Comparison of ENCODE assay signal across 8 mouse cellular contexts in the genomic region with DNA sequence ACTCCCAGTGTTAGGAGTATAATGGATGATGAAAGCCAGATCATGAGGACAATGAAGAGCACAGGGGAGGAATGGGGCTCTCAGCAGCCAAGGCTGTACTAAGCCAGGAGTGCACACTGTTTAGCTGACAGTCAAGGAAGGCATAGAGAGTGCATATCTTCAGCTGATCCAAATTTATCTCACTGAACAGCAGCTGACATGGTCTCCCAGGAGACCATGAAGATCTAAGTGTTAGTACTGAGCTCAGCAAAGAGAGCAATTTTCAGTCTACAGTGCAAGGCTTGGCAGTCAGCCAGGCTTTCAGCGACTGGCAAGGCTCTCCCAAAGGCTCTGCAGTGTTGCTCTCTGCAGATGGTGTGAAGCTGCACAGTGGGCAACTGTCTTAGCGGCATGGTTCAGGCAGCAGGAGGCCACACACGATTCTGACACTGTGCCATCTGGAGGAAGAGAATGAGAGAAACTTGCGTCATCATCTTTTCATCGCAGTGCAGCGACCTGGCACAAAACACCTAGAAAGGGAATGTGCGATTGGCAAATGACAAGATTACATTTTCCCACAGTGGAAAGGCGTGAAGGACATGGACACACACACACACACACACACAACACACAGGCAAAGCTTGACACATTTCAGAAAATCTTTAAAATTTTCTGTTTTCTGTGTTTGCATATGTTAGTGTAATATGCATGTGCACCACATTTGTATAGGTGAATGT.
DNase-seq lines count a peak whose midpoint lies in the region; ATAC-seq lines count a peak whose summit lies in the region.

No protein-coding gene starts in this region.

- peak overlapping the region; percentile 25; the same call in 1 of the 2 replicates for H3K4me2 ChIP-seq in hindbrain, embryonic 13.5 days
- H3K4me2 ChIP-seq in midbrain, embryonic 13.5 days (replicated peaks) = no peak overlapping the region
- H3K4me2 ChIP-seq in stomach, embryonic 16.5 days (ENCODE audit: low read depth, low read length) = no peak overlapping the region

- no peaks in the 10 kb centered on the region for H3K36me3 ChIP-seq in hindbrain, embryonic 13.5 days
- no peaks in the 10 kb centered on the region for H3K36me3 ChIP-seq in midbrain, embryonic 13.5 days
- peaks cover 3% of the 10 kb centered on the region; the same call in 1 of the 2 replicates for H3K36me3 ChIP-seq in stomach, embryonic 16.5 days (ENCODE audit: control insufficient read depth, insufficient read depth, low read length)

- H3K4me1 ChIP-seq in hindbrain, embryonic 13.5 days (replicated peaks) = peaks cover 18% of the 10 kb centered on the region
- peaks cover 14% of the 10 kb centered on the region for H3K4me1 ChIP-seq in midbrain, embryonic 13.5 days (replicated peaks)
- H3K4me1 ChIP-seq in stomach, embryonic 16.5 days (ENCODE audit: control insufficient read depth, insufficient read depth, low read length) = no peaks in the 10 kb centered on the region

- WGBS in hindbrain, embryonic 13.5 days = 31% methylated on average over 8 of the region's 8 CpGs
- WGBS in midbrain, embryonic 13.5 days = 34% methylated on average over 8 of the region's 8 CpGs
- 50% methylated on average over 8 of the region's 8 CpGs for WGBS in stomach, embryonic 16.5 days

- peak; percentile 67 for DNase-seq in adrenal gland, adult 2 months
- DNase-seq in cerebellum, adult 11 months = peak; percentile 76
- peak; percentile 88 to 91 for DNase-seq in frontal cortex, postnatal 36 days (ENCODE audit: low spot score in 2 of 2)
- DNase-seq in layer of hippocampus, postnatal 36 days = peak; percentile 77 to 87

- no peaks in the 10 kb centered on the region for H3K27me3 ChIP-seq in hindbrain, embryonic 13.5 days
- no peaks in the 10 kb centered on the region for H3K27me3 ChIP-seq in midbrain, embryonic 13.5 days
- no peaks in the 10 kb centered on the region for H3K27me3 ChIP-seq in stomach, embryonic 16.5 days (ENCODE audit: control insufficient read depth, insufficient read depth, low read length)

- H3K4me3 ChIP-seq in hindbrain, embryonic 13.5 days = no peak overlapping the region
- H3K4me3 ChIP-seq in midbrain, embryonic 13.5 days (replicated peaks) = no peak overlapping the region
- H3K4me3 ChIP-seq in stomach, embryonic 16.5 days (replicated peaks; ENCODE audit: low read length) = no peak overlapping the region

- H3K9me3 ChIP-seq in hindbrain, embryonic 13.5 days = no peaks in the 10 kb centered on the region
- no peaks in the 10 kb centered on the region for H3K9me3 ChIP-seq in midbrain, embryonic 13.5 days
- H3K9me3 ChIP-seq in stomach, embryonic 16.5 days (replicated peaks; ENCODE audit: control insufficient read depth, low read length) = no peaks in the 10 kb centered on the region; the same call in 1 of the 2 replicates

- peak; percentile 98 for ATAC-seq in hindbrain, embryonic 13.5 days (ENCODE audit: low FRiP score)
- ATAC-seq in midbrain, embryonic 13.5 days = peak; percentile 98
- ATAC-seq in stomach, embryonic 16.5 days (ENCODE audit: insufficient read depth, low FRiP score) = peak; percentile 83
- no peak for ATAC-seq in CD4-positive, CD25-positive, alpha-beta regulatory T cell, adult 4 months

- peak overlapping the region; percentile 80 for H3K27ac ChIP-seq in hindbrain, embryonic 13.5 days
- peak overlapping the region; percentile 71 for H3K27ac ChIP-seq in midbrain, embryonic 13.5 days
- H3K27ac ChIP-seq in stomach, embryonic 16.5 days (ENCODE audit: low read length) = 0 out of 2 replicates have a peak overlapping the region, but pooled peaks have one; percentile 1

- H3K9ac ChIP-seq in hindbrain, embryonic 13.5 days = no peak overlapping the region
- no peak overlapping the region for H3K9ac ChIP-seq in midbrain, embryonic 13.5 days (replicated peaks)
- no peak overlapping the region for H3K9ac ChIP-seq in stomach, embryonic 16.5 days (ENCODE audit: low read length)

Comparison
In these comparisons a context has a peak if more than half of its experiments do, and no peak if none do; other contexts are left out.
1. H3K27ac ChIP-seq: peak in every context shown above with its lines; median percentile 80 in hindbrain, embryonic 13.5 days; 71 in midbrain, embryonic 13.5 days; 1 in stomach, embryonic 16.5 days.